Mouse (Mus musculus) urinary bladder, postnatal 0 days (tissue): Measurements from ENCODE around the gene Unc5a. TPM values are rescaled to one million over a fixed set of nuclear protein-coding genes. Genes with fewer than 3 reads are reported as not detected.

Source experiments
- polyA plus RNA-seq: library from polyadenylated mRNA; unstranded; fragments of >200 nt; fragmentation: Nextera tagmentation; extraction: Ambion mirVana; gene quantifications from 2 replicates; pipeline ENCODE4 v1.2.1, GENCODE M21; 2015

Unc5a gene
- polyA plus RNA-seq = 9.4 and 9.5 TPM in 2 replicates

DNA sequence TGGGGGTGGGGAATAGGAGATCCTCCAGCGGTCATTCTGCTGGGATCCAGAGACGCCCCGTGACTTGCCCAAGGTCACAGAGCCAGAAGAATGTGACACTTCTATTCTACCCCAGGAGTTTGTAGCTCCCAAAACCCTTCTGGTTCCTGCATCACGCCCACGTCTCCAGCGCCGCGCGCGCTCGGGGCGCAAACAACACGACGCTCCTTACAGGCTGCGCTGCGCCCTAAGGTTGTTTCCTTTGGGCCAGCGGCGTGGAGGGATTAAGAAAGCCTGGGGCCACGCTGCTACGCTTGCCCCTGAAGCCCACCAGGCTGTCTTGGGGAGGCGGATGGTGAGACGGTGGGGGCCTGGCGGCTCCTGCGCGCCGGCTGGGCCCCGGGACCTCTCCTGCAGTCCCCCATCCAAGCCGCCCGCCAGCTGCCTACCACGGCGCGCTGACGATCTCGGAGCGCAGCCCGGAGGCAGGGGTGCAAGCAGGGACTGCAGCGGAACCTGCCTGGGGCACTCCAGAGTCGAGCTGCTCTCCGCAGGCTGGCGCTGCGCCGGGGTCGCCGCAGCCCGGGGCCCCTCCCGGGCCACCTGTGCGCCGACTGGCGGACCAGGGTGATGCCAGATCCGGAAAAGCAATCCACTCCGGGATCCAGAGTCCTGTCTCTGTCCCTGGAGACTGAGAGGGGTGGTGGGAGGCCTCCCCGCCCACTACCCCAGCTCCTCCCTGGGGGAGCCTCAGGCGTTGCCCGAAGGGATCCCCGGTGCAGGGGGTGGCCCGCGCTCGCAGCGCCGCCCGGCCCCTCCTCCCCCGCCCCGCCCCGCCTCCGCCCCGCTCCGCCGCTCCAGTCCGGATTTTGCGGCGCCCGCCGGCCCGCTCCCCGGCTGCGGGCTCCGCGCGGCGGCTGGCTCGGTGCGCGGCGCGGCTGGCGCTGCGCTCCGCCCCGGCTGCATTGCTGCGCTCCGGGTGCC is at the start of gene Unc5a:
Unc5a (plus strand) TSS at position 881 of the 963 bp plus-strand sequence.

DNA sequence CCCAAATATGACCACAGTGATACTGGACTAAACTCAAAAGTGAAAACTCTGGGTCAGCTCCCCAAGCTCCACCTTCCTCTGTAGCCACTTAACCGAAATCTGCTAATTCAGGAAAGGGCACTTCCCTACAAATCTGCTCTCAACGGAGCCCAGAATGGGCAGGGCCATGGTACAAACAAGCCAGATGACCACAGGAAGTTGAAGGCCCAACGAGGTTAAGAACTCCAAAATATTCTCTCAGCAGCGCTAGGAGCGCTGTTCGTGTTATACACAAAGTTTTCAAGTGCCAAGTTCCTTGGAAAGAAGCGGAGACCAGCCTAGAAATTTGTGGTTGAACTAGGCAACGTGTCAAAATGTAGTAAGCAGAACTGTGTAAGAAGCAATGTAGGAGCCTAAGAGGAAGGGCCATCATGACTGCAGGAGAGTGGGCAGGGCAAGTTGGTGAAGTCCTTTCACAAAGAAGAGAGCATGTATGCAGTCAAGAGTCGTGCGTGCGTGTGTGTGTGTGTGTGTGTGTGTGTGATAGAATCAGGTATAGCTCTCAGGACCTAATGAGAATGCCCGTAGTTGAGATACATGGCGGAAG is 72.1 kb downstream of the Unc5a start, which contains the start of gene Hk3:
Hk3 (minus strand) TSS at position 192 of the 586 bp plus-strand sequence.

Other genes with a start within 250 kb of the Unc5a start
- gene Cdhr2, start 247.9 kb upstream of the Unc5a start, polyA plus RNA-seq = 0.02 and 0.04 TPM in 2 replicates
- gene Gprin1, start 199.5 kb upstream of the Unc5a start, polyA plus RNA-seq = 0.12 and 0.14 TPM in 2 replicates
- not detected in 2 replicates for gene Sncb, start 182.8 kb upstream of the Unc5a start, polyA plus RNA-seq
- not detected in 2 replicates for gene Eif4e1b, start 165.4 kb upstream of the Unc5a start, polyA plus RNA-seq
- gene Tspan17, start 160.0 kb upstream of the Unc5a start, polyA plus RNA-seq = 56.1 and 56.3 TPM in 2 replicates
- gene Hk3, start 72.0 kb downstream of the Unc5a start, polyA plus RNA-seq = 1.8 and 2.5 TPM in 2 replicates
- gene Uimc1, start 150.9 kb downstream of the Unc5a start, polyA plus RNA-seq = 15.9 and 18.4 TPM in 2 replicates
- gene Zfp346, start 155.9 kb downstream of the Unc5a start, polyA plus RNA-seq = 7.1 and 7.2 TPM in 2 replicates
- gene Gm17617, start 184.1 kb downstream of the Unc5a start, polyA plus RNA-seq = not detected in 2 replicates
- 0.28 and 0.54 TPM in 2 replicates for gene Fgfr4, start 203.2 kb downstream of the Unc5a start, polyA plus RNA-seq